Mouse (Mus musculus) monocyte, adult 59 days (primary cell): Measurements from ENCODE around the gene Art1. TPM values are rescaled to one million over a fixed set of nuclear protein-coding genes. Genes with fewer than 3 reads are reported as not detected.

Source experiments
- total RNA-seq, 2 experiments: library from RNA; stranded (reverse); gene quantifications; one replicate each; pipeline ENCODE4 v1.2.4; 2023

Gene Art1
- total RNA-seq, result not detected

GRCm38 (mm10) chr7:102101487-102101886 is at the start of gene Art1:
Gene Art1 (plus strand): TSS chr7:102101743.

GRCm38 (mm10) chr7:102065046-102065891 is 36.3 kb upstream of the Art1 start, which contains the start of the genes Rnf121, Xndc1 and Xntrpc:
Gene Rnf121 (minus strand): TSS chr7:102065469.
Gene Xndc1 (plus strand): TSS chr7:102065511.
Gene Xntrpc (plus strand): TSS chr7:102065713.

GRCm38 (mm10) chr7:102082816-102083215 is 18.7 kb upstream of the Art1 start, which contains the start of gene Trpc2:
Gene Trpc2 (plus strand): TSS chr7:102083116.

GRCm38 (mm10) chr7:102109171-102109570 is 7.6 kb downstream of the Art1 start, which contains the start of gene Art5:
Gene Art5 (minus strand): TSS chr7:102109489.

GRCm38 (mm10) chr7:102116579-102117331 is 15.2 kb downstream of the Art1 start, which contains the start of gene Chrna10:
Gene Chrna10 (minus strand): TSS chr7:102116828.

Other genes starting within 250 kb of the Art1 start
- 1 to 10 TPM; 3.9 to 4.3 TPM for gene Folr2, start 244.5 kb upstream of the Art1 start, total RNA-seq
- gene Anapc15, start 238.0 kb upstream of the Art1 start, total RNA-seq, result 10 to 100 TPM; 29.9 to 30.6 TPM
- not detected for gene Folr1, start 231.0 kb upstream of the Art1 start, total RNA-seq
- 100 to 1,000 TPM; 105 to 108 TPM for gene Lamtor1, start 195.8 kb upstream of the Art1 start, total RNA-seq
- not detected for gene Tomt, start 195.4 kb upstream of the Art1 start, total RNA-seq
- under 1 TPM in 1 of 2 experiments, not detected in 1; 0.88 TPM for gene Lrrc51, start 167.8 kb upstream of the Art1 start, total RNA-seq
- gene Numa1, start 167.6 kb upstream of the Art1 start, total RNA-seq, result 100 to 1,000 TPM; 137 to 142 TPM
- 10 to 100 TPM; 28.8 to 30.0 TPM for gene Il18bp, start 83.1 kb upstream of the Art1 start, total RNA-seq
- 10 to 100 TPM; 18.2 to 27.3 TPM for gene Rnf121, start 36.3 kb upstream of the Art1 start, total RNA-seq
- 1 to 10 TPM; 8.4 to 9.7 TPM for gene Xndc1, start 36.2 kb upstream of the Art1 start, total RNA-seq
- 1 to 10 TPM in 1 of 2 experiments, under 1 TPM in 1; 0.52 to 1.5 TPM for gene Xntrpc, start 36.0 kb upstream of the Art1 start, total RNA-seq
- gene Trpc2, start 18.6 kb upstream of the Art1 start, total RNA-seq, result under 1 TPM in 1 of 2 experiments, not detected in 1; 0.94 TPM
- gene Art5, start 7.7 kb downstream of the Art1 start, total RNA-seq, result not detected
- not detected for gene Chrna10, start 15.1 kb downstream of the Art1 start, total RNA-seq
- gene Nup98, start 108.4 kb downstream of the Art1 start, total RNA-seq, result 10 to 100 TPM; 95.1 to 96.2 TPM
- 10 to 100 TPM; 48.1 to 65.1 TPM for gene Pgap2, start 108.5 kb downstream of the Art1 start, total RNA-seq
- 100 to 1,000 TPM; 434 to 437 TPM for gene Rhog, start 154.3 kb downstream of the Art1 start, total RNA-seq
- gene Stim1, start 166.1 kb downstream of the Art1 start, total RNA-seq, result 10 to 100 TPM; 51.8 to 52.0 TPM